Mouse (Mus musculus) erythroblast, embryonic 14.5 days (primary cell): Measurements from ENCODE around the gene Map7.

Experiments
- GATA1 ChIP-seq: IDR thresholded peaks from 2 replicates; pipeline ENCODE4 v1.6.1; 2012; ENCODE audit warnings: low read length, inconsistent platforms, mixed read lengths
- TAL1 ChIP-seq: IDR thresholded peaks from 3 replicates; pipeline ENCODE4 v1.6.1; 2012; ENCODE audit warnings: low read length, inconsistent platforms, mixed read lengths

GRCm38 (mm10) chr10:20264479-20264878 is 116.2 kb downstream of the Map7 start:
- no peak for TF ChIP-seq TAL1
- TF ChIP-seq GATA1: no peak
